Mouse (Mus musculus): ENCODE results near the gene Apobr. TPM values are rescaled to one million over a fixed set of nuclear protein-coding genes. Genes with fewer than 3 reads are reported as not detected.

The Apobr gene
- total RNA-seq, 2 experiments from 2014 or later: 0.83 to 1.4 TPM

DNA sequence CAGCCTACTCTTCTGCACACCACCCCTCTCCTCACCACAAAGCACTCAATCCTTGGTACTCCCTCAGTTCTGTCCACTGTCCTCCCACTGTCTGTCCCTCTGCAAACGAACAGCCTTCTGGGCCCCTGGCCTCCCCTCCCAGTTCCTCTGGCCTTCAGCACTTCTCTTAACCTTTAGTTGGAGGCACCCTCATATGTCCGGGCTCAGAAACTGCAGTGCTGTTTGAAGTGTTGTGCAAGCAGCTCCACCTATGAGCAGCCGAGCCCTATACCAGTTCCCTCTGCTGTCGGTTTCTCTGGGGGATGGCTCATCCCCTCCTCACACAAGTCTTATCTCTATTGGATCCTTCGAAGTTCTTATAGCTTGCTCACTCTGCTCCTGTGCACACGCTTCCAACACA is 11.7 kb downstream of the Apobr start:
- no peak for DNase-seq (ENCODE audit: low spot score in 2 of 2)

- no peak for DNase-seq (ENCODE audit: low spot score in 2 of 2)
Observed at GRCm38 (mm10) chr7:126598919-126599318, 14.2 kb downstream of the Apobr start.

- no peak for DNase-seq (ENCODE audit: low spot score in 2 of 2)
Observed at GRCm38 (mm10) chr7:126601896-126602295, 17.2 kb downstream of the Apobr start.

DNA sequence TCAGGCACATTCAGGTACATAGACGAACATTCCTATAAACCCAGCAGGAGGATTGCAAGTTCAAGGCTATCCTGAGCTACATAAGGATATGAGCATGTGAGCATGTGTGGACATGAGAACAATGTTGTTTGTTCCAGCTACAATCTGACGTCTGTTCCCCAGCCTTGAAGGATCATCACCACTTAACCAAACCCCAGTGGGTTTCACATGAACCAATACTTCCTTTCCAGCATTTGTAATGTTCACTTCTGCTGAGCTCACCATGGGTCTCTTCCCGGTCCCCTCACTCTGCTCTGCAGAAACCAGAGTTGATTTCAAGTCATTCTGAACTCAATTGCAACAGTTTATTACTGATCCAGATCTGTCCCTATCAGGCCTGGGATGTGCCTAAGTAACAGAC is 17.9 kb downstream of the Apobr start:
- DNase-seq (ENCODE audit: low spot score in 2 of 2): no peak

- DNase-seq (ENCODE audit: low spot score in 2 of 2): no peak
Observed at GRCm38 (mm10) chr7:126606611-126607010, 21.9 kb downstream of the Apobr start.

- peak; percentile 38 to 75 for DNase-seq (ENCODE audit: low spot score in 2 of 2)
Observed at GRCm38 (mm10) chr7:126607064-126607463, 22.3 kb downstream of the Apobr start.

DNA sequence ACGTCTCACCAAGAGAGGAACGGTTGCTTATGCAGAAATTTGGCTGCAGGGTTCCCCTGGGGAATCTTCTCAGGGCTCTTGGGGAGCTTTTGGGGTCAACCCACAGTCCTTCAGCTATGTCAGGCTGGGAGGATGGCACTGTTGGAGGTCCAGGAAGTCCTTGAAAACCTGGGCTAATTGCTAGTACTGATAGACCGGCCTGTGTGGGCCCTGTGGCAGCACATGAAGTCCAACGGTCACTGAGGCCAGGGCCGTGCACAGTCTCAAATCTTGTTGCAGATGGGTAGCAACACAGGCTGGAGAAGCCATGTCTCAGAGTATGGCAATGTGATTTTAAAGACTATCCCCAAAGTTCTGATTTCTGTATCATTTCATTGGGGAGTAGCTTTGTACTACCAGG is 23.1 kb downstream of the Apobr start:
- no peak for DNase-seq (ENCODE audit: low spot score in 2 of 2)

GRCm38 (mm10) chr7:126612736-126613135 is 28.0 kb downstream of the Apobr start:
- DNase-seq (ENCODE audit: low spot score in 2 of 2): no peak

GRCm38 (mm10) chr7:126616707-126617106 is 32.0 kb downstream of the Apobr start:
- no peak for DNase-seq (ENCODE audit: low spot score in 2 of 2)

GRCm38 (mm10) chr7:126619559-126620275 is 35.0 kb downstream of the Apobr start:
- no peak for DNase-seq (ENCODE audit: low spot score in 2 of 2)

DNA sequence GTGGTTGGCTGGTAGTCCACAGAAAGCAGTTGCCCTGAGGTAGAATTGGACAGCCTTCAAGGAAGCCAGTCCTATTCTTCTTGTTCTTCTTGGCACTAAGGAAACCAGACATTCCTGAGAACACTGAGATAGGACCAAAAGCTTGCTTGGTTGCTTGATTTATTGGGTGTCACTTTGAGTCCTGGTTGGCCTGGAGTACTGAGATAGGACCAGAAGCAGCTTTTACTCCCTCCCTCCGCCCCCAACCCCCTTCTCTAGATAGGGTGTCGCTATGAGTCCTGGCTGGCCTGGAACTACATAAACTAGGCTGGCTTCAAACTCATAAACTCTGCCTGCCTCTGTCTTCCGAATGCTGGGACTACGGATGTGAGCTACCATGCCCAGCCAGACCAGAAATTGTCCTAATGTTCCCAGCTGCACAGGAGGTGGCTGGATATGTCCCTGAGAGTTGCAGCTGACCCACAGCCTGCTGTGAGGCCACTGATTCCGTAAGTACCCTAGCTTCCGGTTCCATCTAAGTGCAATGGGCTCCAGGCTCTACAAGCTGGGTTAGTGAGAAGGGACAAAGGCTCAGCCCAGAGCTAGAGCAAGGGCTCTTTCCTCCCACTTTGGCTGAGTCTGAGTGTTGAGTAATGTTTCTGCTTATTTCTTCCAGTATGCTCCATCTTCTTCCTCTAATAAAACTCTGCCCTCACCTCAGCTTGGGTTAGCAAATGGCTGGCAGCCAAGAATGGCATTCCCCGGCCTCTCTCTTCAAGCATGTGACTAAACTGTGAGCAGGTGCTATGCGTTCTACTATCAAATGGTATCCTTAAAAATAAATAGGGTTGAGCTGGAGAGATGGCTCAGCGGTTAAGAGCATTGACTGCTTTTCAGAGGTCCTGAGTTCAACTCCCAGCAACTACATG is 37.0 kb downstream of the Apobr start:
- DNase-seq (ENCODE audit: low spot score in 2 of 2): no peak

GRCm38 (mm10) chr7:126623381-126623780 is 38.6 kb downstream of the Apobr start:
- no peak for DNase-seq (ENCODE audit: low spot score in 2 of 2)

- DNase-seq (ENCODE audit: low spot score in 2 of 2): no peak
Observed at GRCm38 (mm10) chr7:126624774-126625173, 40.0 kb downstream of the Apobr start.

- DNase-seq (ENCODE audit: low spot score in 2 of 2): peak; percentile 56 to 78
Observed at GRCm38 (mm10) chr7:126625369-126625768, 40.6 kb downstream of the Apobr start.

GRCm38 (mm10) chr7:126625807-126626600 is 41.3 kb downstream of the Apobr start:
- no peak for DNase-seq (ENCODE audit: low spot score in 2 of 2)

DNA sequence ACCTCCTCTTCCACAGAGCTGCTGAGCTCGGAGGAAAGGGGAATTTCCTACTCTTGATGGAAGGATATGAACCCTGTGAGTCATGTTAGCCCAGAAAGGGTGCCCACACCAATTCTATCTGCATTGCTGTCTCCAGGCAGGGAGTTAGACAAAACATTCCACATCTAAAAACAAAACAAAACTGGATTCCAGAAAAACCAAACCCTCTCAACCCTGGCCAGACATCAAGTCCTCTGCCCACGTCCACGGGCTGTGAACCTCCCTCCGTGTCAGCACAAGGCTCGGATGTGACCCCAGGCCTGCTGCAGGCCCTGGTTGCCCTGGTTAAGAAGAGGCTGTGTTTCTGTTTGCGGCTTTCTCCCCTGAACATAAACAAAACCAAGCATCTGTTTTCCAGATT is 43.4 kb downstream of the Apobr start:
- no peak for DNase-seq (ENCODE audit: low spot score in 2 of 2)

DNA sequence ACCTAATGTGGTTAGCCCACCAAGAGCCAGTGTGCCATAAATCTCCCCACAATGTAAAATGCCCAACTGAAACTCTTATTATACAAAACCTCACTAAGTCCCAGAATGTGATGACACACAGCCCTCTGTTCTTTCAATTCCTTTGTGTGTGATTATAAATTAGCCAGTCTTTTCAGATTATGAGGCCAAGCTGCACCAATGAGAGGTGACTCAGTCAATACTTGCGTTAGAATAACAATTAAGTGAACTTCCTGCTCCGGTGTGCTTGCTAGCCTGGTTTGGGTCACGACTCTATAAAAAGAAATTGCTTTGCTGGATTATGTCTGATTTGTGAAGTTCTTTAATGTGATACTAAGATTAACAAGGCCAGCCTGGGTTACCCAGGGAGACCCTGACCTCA is 45.2 kb downstream of the Apobr start:
- no peak for DNase-seq (ENCODE audit: low spot score in 2 of 2)

GRCm38 (mm10) chr7:126630824-126631518 is 46.2 kb downstream of the Apobr start, which contains the start of gene Nupr1:
Gene Nupr1 (minus strand): TSS chr7:126630861.
- no peak for DNase-seq (ENCODE audit: low spot score in 2 of 2)

DNA sequence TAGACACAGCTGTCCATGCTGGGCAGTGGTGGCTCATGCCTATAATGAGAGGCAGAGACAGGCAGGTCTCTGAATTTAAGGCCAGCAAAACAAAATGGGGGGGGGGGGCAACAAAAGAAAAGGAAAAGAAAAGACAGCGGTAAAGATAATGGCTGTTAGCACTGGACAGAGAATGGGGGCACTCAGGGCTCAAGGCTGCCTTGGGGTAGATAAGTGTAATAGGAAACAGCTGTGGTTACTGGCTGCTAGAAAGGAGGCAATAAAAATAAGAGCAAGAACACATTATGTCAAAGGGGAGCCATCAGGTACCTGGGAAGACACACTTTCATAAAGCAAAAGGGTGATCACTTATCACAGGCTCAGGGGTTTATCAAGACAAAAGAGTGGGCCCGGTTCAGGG is 47.7 kb downstream of the Apobr start:
- DNase-seq (ENCODE audit: low spot score in 2 of 2): no peak

GRCm38 (mm10) chr7:126635375-126635774 is 50.6 kb downstream of the Apobr start:
- no peak for DNase-seq (ENCODE audit: low spot score in 2 of 2)

All from gastrocnemius, postnatal 4 days (tissue).